Mouse (Mus musculus) cerebellum, adult 9-10 months (tissue): ENCODE results near the gene Cidec.

Experiments
- DNase-seq: peaks from one replicate; pipeline ENCODE4 v3.0.0; 2022

Gene Cidec

DNA sequence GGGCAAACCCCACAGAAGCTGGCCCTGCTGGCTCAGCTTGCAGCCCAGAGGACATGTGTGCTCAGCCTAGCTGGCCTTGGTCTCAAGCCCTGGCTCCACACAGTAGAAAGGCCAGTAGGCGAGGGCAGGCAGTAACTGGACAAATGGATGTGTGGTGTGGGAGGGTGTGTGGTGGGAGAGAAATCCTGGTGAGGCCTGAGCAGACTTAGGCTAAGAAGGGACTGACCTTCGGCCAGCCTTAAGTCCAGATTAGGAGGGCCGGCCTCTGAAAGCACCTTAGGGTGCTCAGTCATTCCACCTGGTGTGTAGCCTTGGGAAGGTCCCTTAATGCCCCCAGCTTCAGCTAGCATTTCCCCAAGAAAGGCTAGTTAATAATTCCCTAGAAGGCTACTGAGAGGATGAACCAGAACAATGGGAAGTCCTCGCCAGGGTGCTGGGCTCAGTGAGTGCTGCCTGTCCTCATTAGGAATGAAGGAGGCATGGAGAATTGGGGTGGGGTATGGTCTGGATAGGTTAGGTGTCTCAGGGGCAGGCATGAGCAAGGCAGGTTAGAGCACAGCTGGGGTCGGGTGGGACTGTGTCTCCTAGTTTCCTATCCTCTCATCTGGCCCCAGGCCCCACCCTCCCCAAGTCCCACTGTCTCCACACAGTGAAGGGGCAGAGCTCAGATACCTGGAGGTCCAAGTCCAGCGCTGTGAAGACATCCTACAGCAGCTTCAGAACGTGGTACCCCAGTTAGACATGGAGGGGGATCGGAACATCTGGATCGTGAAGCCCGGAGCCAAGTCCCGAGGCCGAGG is 30.7 kb downstream of the Cidec start:
- DNase-seq: no peak

DNA sequence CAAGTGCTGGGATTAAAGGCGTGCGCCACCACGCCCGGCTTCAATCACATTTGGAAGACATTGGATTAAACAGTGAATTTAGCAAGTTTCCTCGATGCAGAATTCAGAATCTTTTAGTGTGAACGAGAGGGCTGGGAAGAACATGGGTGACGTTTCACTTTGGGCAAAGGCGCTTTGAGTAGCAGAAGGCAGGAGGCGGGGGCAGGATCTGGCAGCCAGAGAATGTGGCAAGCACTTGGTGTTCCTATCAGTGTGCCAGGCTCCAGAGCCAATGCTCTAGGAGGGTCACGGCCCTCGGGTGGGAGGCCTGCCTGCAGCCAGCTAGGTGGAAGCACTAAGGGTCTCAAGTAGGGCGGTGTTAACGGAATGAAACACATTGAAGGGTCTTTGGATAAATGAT is 33.5 kb downstream of the Cidec start:
- DNase-seq: no peak

DNA sequence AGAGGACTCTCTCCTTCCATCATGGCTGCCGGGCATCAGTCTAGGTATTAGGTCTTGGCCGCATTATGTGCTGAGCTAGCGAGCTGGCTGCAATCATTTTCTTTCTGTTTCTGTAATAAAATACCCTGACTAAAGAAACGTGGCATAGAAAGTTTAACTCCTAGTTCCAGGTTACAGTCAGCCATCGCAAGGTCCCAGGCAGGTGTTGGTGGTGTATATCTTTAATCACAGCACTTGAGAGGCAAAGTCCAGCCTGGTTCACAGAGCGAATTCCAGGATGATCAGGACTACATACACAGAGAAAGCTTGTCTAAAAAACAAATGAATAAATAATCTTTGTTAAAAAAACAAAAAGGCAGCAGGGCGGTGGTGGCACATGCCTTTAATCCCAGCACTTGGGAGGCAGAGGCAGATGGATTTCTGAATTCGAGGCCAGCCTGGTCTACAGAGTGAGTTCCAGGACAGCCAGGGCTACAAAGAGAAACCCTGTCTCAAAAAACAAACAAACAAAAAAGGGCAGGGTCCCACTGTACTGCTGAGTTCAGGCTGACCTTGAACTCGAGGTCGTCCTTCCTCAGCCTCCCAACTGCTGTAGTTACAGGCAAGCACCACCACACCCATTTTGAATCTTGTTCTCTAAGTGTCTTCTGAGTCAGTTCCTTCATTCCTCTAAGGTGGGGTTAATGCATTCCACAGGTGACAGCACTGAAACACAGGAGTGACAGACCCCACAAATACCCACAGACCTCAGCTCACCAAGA is 39.1 kb downstream of the Cidec start:
- DNase-seq: no peak

DNA sequence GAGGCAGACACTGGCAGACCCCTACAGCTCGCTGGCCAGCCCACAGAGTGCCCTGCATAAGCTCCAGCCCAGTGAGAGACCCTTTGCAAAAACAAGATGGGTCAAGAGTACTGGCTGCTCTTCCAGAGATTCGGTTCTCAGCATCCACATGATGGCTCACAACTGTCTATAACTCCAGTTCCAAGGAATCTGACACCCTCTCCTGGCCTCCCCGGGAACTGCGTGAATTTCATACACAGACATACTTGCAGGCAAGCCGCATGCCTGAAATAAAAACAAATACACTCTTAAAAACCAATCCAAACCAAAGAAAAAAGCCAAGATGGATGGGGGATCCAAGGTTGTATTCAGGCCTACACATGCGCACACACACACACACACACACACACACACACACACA is 40.1 kb downstream of the Cidec start:
- no peak for DNase-seq

GRCm38 (mm10) chr6:113394811-113395210 is 40.7 kb downstream of the Cidec start:
- no peak for DNase-seq

GRCm38 (mm10) chr6:113393951-113394350 is 41.6 kb downstream of the Cidec start:
- no peak for DNase-seq

DNA sequence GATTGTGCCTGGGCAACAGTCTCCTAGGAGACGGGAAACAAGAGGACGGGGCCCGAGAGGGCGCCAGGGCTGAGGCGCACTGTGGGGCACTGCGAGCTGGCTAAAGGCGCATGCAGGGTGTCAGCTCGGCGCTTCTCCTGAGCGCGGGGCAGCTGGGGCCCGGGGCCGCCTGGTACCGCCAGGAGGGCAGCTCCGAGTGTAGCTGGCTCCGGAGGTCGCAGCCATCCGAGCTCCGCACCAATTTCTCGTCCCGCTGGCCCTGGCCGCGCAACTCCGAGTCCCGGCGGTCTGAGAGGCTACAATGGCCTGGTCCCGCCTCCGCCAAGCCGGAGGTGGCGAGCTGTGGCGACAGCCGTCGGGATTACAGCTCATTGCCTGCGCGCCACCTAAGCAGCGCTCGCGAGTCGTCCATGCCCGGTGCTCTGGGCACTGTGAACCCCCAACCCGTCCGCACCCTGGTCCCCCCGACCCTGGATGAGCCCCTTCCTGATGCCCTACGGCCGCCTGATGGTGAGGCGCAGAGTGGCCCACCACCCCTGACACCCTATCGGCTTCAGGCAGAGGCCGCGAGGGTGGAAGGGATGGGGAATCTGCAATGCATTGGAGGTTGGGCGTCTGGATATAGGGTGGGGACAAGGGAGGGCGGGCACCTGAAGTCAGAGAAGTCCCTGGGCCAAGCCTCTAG is 43.0 kb downstream of the Cidec start:
- peak; percentile 51 for DNase-seq

GRCm38 (mm10) chr6:113392015-113392386 is 43.6 kb downstream of the Cidec start:
- DNase-seq: no peak

GRCm38 (mm10) chr6:113390715-113391114 is 44.8 kb downstream of the Cidec start:
- DNase-seq: no peak

DNA sequence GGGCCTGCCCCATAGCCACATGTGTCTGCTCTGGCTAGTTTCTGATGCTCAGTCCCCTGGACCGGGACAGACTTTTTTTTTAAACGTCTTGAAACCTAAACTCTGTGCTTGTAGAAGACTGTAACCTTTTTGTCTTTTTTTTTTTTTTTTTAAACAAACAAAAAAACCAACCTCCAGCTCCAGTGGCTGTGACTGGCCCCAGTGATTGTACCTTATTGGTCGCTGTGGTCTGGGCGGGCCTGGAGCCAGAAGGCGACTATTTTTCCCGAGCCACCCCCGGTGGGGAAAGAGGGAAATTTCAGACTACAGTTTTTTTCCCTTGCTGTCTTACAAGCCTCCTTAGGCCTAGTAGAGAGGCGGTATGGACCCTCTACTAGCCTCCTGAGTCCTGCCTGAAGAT is 46.6 kb downstream of the Cidec start, which contains the start of gene Ttll3:
Gene Ttll3 (plus strand): TSS at position 301 of the 400 bp plus-strand sequence.
- no peak for DNase-seq

- no peak for DNase-seq
Observed at GRCm38 (mm10) chr6:113386025-113386424, 49.5 kb downstream of the Cidec start.

DNA sequence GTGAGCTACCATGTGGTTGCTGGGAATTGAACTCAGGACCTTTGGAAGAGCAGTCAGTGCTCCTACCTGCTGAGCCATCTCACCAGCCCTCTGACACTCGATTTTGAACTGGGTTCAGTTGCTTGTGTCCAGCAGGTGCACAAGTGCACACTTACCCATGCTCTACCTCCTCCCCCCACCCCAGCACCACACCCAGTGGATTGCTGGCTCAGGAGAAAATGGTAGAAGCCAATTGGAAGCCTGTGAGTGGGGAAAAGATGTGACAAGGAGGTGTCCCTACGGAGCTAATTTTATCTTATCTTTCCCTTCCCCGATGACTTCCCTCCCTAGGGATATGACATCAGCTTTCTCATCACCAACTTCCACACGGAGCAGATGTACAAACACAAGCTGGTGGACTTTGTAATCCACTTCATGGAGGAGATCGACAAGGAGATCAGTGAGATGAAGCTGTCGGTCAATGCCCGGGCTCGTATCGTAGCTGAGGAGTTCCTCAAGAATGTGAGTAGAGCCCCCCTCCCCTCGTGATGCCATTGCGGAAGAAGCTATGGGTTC is 50.3 kb downstream of the Cidec start:
- no peak for DNase-seq

GRCm38 (mm10) chr6:113384351-113384927 is 51.1 kb downstream of the Cidec start:
- DNase-seq: no peak

DNA sequence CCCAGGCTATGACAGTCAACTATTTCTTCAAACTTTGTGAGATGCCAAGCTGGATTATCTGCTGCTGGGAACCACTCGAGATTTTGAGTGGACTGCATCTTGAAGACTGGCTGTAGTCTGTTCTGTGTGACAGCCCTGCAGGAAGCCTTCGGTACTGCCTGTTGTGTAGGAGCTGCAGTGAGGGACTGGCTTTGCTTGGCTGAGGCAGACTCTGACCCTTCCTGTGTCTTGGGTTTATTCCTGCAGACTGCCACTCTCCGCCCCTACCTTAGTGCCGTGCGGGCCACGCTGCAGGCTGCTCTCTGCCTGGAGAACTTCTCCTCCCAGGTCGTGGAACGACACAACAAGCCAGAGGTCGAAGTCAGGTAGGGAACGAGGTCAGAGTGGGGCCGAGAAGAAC is 55.1 kb downstream of the Cidec start:
- no peak for DNase-seq

GRCm38 (mm10) chr6:113379246-113379645 is 56.3 kb downstream of the Cidec start:
- DNase-seq: no peak

DNA sequence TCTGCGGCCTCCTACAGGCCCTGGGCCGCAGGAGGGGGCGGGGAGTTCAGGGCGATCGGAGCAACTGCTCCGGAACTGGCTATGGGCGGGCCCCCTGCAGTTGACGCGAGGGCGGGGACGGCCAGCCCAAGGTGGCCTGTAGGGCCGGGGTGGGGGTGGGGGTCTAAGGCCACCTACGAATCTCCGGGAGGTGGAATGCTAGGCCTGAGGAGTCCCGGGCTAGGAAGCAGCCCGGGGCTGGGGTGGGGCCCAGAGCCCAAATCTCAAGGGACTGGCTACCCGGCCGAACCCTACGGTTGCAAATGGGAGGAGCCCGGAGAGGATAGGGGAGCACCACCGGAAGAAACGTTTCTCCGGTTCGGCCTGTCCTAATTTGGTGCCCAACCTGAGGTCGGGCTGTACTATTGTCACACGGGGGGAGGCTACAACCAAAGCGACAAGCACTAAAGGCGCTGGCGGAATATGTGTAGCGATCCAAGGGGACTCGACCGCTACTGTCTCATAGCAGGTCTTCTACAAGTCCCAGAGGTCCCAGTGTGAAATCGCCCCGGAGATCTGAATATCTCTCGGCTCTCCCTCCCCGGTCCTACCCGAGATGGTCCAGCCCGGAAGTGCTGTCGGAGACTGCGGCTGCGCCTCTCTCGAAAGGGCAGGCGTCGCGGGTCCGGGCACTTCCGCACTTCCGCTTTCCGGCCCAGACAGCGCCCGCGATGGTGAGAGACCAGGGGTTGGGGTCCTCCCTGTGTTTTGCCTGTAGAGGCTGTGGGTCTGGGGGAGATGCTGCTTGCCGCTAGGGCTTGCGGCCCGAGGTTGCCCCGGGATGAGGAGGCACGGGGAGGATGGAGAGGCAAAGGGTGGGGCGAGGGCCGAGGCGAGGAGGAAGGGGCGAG is 57.8 kb downstream of the Cidec start, which contains the start of the genes Tada3 and Arpc4:
Gene Tada3 (minus strand): TSS at position 388 of the 890 bp plus-strand sequence.
Gene Arpc4 (plus strand): TSS at position 620 of the 890 bp plus-strand sequence.
- peak; percentile 94 for DNase-seq

- DNase-seq: no peak
Observed at GRCm38 (mm10) chr6:113377172-113377495, 58.4 kb downstream of the Cidec start.
